Mouse (Mus musculus): Measurements from ENCODE around the gene Rrp12. TPM values are rescaled to one million over a fixed set of nuclear protein-coding genes. Genes with fewer than 3 reads are reported as not detected.

Gene Rrp12
- total RNA-seq, 2 experiments from 2014 or later, result 36.3 to 37.1 TPM

- peak in 1 of 2 experiments; percentile 27 for DNase-seq (ENCODE audit: low spot score in 2 of 2)
Observed at GRCm38 (mm10) chr19:41831718-41832391, 64.1 kb downstream of the Rrp12 start.

- DNase-seq (ENCODE audit: low spot score in 2 of 2), result peak in 1 of 2 experiments; percentile 43
Observed at GRCm38 (mm10) chr19:41831101-41831570, 64.8 kb downstream of the Rrp12 start.

GRCm38 (mm10) chr19:41830106-41831031 lies 65.6 kb downstream of the Rrp12 start:
- DNase-seq (ENCODE audit: low spot score in 2 of 2), result peak; percentile 56 to 69

GRCm38 (mm10) chr19:41829381-41830105 lies 66.4 kb downstream of the Rrp12 start, which contains the start of gene Frat1:
Gene Frat1, plus strand, starts transcription at chr19:41829970.
- DNase-seq (ENCODE audit: low spot score in 2 of 2), result peak; percentile 89 to 92

- no peak for DNase-seq (ENCODE audit: low spot score in 2 of 2)
Observed at GRCm38 (mm10) chr19:41828941-41829340, 67.0 kb downstream of the Rrp12 start.

- DNase-seq (ENCODE audit: low spot score in 2 of 2), result no peak
Observed at GRCm38 (mm10) chr19:41826529-41826928, 69.4 kb downstream of the Rrp12 start.

GRCm38 (mm10) chr19:41824950-41825349 lies 71.0 kb downstream of the Rrp12 start:
- DNase-seq (ENCODE audit: low spot score in 2 of 2), result no peak

DNA sequence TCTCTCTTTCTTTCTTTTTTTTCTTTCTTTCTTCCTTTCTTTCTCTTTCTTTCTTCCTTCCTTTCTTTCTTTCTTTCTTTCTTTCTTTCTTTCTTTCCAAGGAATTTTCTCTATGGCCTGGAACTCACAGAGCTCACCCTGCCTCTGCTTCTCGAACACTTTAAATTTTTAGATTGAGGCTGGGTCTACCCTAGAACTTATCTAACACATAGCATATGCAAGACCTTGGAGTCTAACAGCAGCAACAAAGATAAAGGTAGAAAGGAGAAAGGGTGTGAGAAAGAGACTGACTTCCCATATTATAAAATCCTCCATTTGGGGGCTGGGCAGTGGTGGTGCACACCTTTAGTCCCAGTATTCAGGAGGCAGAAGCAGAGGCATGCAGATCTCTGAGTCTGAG lies 73.4 kb downstream of the Rrp12 start:
- DNase-seq (ENCODE audit: low spot score in 2 of 2), result no peak

GRCm38 (mm10) chr19:41821436-41821835 lies 74.5 kb downstream of the Rrp12 start:
- DNase-seq (ENCODE audit: low spot score in 2 of 2), result no peak

DNA sequence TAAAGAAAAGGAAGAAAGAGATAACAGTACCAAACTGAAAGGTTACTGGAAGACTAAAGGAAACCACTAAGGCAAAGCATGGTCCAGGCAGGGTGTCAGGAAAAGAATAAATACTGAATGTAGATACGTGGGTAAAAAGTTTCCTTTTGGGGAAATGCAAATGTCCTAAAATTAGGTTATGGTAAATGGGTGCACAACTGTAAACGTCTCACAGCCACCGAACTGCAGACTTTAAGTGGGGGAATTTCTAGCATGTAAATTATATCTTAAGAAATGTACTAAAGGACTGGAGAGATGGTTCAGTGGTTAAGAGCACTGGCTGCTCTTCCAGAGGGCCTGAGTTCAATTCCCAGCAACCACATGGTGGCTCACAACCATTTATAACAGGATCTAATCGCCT lies 77.2 kb downstream of the Rrp12 start:
- no peak for DNase-seq (ENCODE audit: low spot score in 2 of 2)

DNA sequence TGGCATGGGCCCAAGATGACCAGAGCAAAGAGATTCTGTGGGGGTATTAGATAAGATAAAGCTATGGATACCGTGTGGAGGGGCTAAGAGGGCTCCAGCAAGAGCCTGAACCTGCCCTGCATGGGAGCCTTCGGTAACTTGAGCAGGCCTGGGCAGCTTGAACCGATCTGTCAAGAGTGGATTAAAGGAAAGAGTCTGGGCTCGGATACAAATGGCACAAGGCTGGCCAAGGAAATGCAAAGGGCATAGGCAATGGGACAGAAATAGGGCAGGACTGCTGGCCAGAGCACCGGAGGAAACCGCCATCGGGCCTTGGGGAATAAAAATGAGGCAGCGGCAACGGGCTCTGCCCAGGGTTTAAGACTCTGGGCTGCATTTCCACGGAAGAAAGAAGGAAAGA lies 78.6 kb downstream of the Rrp12 start:
- DNase-seq (ENCODE audit: low spot score in 2 of 2), result no peak

GRCm38 (mm10) chr19:41816915-41817314 lies 79.1 kb downstream of the Rrp12 start:
- no peak for DNase-seq (ENCODE audit: low spot score in 2 of 2)

GRCm38 (mm10) chr19:41816410-41816809 lies 79.6 kb downstream of the Rrp12 start:
- DNase-seq (ENCODE audit: low spot score in 2 of 2), result no peak

DNA sequence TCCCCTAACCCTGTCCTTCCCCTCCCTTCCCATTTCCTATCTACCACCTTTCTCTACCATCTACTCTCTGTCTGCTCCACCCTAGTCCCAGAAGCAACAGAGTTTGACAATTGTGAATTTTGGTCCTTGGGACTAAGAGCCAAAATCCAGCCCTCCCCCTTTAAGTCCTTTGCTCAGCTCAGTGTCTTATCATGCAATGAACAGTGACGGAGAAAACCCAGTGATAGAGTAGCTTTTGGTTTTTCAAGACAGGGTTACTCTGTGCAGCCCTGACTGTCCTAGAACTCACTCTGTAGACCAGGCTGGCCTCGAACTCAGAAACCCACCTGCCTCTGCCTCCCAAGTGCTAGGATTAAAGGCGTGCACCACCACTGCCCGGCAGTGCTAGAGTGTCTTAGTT lies 82.6 kb downstream of the Rrp12 start:
- no peak for DNase-seq (ENCODE audit: low spot score in 2 of 2)

Other genes starting within 250 kb of the Rrp12 start
- 10 to 100 TPM; 95.2 to 96.3 TPM for gene Slit1, start 152.5 kb downstream of the Rrp12 start, total RNA-seq (2021)
- gene Arhgap19, start 94.1 kb downstream of the Rrp12 start, total RNA-seq (2021), result 1 to 10 TPM; 3.6 to 4.4 TPM
- gene Frat1, start 66.2 kb downstream of the Rrp12 start, total RNA-seq (2021), result 10 to 100 TPM; 21.1 to 23.0 TPM
- gene Frat2, start 48.0 kb downstream of the Rrp12 start, total RNA-seq (2021), result 10 to 100 TPM; 19.1 to 19.4 TPM
- gene Pgam1, start 15.8 kb upstream of the Rrp12 start, total RNA-seq (2021), result 100 to 1,000 TPM; 451 to 486 TPM
- 10 to 100 TPM; 28.8 to 32.2 TPM for gene Exosc1, start 37.2 kb upstream of the Rrp12 start, total RNA-seq (2021)
- 10 to 100 TPM; 60.2 to 67.4 TPM for gene Zdhhc16, start 37.3 kb upstream of the Rrp12 start, total RNA-seq (2021)
- gene Mms19, start 85.0 kb upstream of the Rrp12 start, total RNA-seq (2021), result 10 to 100 TPM; 28.9 to 35.2 TPM
- gene Ubtd1, start 85.6 kb upstream of the Rrp12 start, total RNA-seq (2021), result 10 to 100 TPM; 15.8 to 18.9 TPM
- gene Ankrd2, start 139.8 kb upstream of the Rrp12 start, total RNA-seq (2021), result under 1 TPM; 0.34 to 0.40 TPM
- 1 to 10 TPM; 9.1 to 9.3 TPM for gene Hoga1, start 149.4 kb upstream of the Rrp12 start, total RNA-seq (2021)
- gene 4933411K16Rik, start 156.1 kb upstream of the Rrp12 start, total RNA-seq (2021), result 1 to 10 TPM in 1 of 2 experiments, under 1 TPM in 1; 0.71 to 1.4 TPM
- 10 to 100 TPM; 63.7 to 68.2 TPM for gene Morn4, start 190.2 kb upstream of the Rrp12 start, total RNA-seq (2021)
- 10 to 100 TPM; 47.4 to 48.7 TPM for gene Pi4k2a, start 194.3 kb upstream of the Rrp12 start, total RNA-seq (2021)
- 10 to 100 TPM; 15.8 to 18.0 TPM for gene Avpi1, start 232.9 kb upstream of the Rrp12 start, total RNA-seq (2021)